Mouse (Mus musculus) small intestine, adult 2 months (tissue): ENCODE data around the gene Gm29427. TPM values are rescaled to one million over a fixed set of nuclear protein-coding genes. Genes with fewer than 3 reads are reported as not detected.

ENCODE experiments used
- H3K27ac ChIP-seq: fragments of 200-500 bp; 2 replicates; pipeline ENCODE4 v1.5.1; 2012; ENCODE audit warnings: low read depth, low read length, control low read depth, inconsistent platforms; ENCODE audit not compliant: insufficient read depth
- H3K27me3 ChIP-seq: fragments of 200-500 bp; 2 replicates; pipeline ENCODE4 v1.6.1; 2012; ENCODE audit warnings: mild to moderate bottlenecking, moderate library complexity, low read length, inconsistent platforms; ENCODE audit not compliant: control insufficient read depth, insufficient read depth
- H3K36me3 ChIP-seq: fragments of 200-500 bp; 2 replicates; pipeline ENCODE4 v1.6.1; 2012; ENCODE audit warnings: mild to moderate bottlenecking, low read length, control low read depth, inconsistent platforms; ENCODE audit not compliant: control insufficient read depth, insufficient read depth
- H3K4me1 ChIP-seq: fragments of 200-500 bp; 2 replicates; pipeline ENCODE4 v1.6.1; 2012; ENCODE audit warnings: low read length, inconsistent platforms, mixed read lengths; ENCODE audit not compliant: control insufficient read depth, insufficient read depth, insufficient read length
- H3K4me3 ChIP-seq: fragments of 200-500 bp; 2 replicates; pipeline ENCODE4 v1.5.1; 2012; ENCODE audit warnings: low read depth, mild to moderate bottlenecking, control low read depth, inconsistent platforms, low read length, moderate library complexity
- CTCF ChIP-seq: fragments of 200-500 bp; IDR thresholded peaks from 2 replicates; pipeline ENCODE4 v1.5.1; 2012; ENCODE audit warnings: low read depth, mild to moderate bottlenecking, control low read depth, inconsistent platforms, low read length, moderate library complexity, mixed read lengths; ENCODE audit not compliant: insufficient replicate concordance, insufficient read length; ENCODE audit errors: extremely low read depth
- POLR2A ChIP-seq: fragments of 200-500 bp; IDR thresholded peaks from 2 replicates; pipeline ENCODE4 v1.6.1; 2012; ENCODE audit warnings: low read depth, mild to moderate bottlenecking, control low read depth, inconsistent platforms, low read length, moderate library complexity
- WGBS: fragments of 180-500 bp; shearing (Covaris S2); methylation state at CpG from one replicate; pipeline ENCODE4 v1.1.7; 2018; 5-methylcytosine and 5-hydroxymethylcytosine counted together
- polyA plus RNA-seq: library from polyadenylated mRNA; depleted of rRNA; stranded (reverse); fragments of >200 nt; gene quantifications from 2 replicates; pipeline ENCODE4 v1.2.3, GENCODE M21; 2012

Gene Gm29427
- polyA plus RNA-seq, 1 experiment = not detected

DNA sequence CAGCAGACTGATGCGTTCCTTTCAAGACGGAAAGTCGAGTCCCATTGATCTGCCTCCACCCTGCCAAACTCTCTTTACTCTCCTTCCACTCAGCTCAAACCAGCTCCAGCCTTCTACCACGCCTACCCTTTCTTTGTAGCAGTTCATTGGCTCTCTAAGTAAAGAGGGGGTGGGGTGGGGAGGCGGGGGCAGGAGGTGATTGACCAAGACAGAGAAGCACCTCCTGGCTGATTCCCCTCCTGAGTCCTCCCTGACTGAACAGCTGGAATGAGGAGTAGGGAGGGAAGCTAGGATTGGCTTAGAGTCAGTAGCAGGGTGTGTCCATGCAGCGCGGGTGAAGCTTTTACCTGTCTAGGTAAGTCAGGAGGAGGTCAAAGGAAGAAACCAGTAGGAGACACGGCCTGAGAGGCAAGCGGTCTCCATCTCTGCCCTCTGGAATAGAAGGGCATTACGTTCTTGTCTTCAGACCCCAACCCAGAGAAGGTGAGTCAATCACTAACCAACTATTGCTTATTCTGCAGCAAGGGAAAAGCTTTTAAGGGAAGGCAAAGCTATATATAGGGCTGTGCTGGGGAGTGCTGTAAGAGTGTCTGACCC lies 16.2 kb upstream of the Gm29427 start, which contains the start of gene AA986860:
Gene AA986860 (plus strand): TSS at position 236 of the 597 bp plus-strand sequence.
- TF ChIP-seq CTCF (peak; percentile 16; the same call in 1 of the 2 replicates), POLR2A (peak; percentile 90)
- WGBS = 14% methylated on average over 10 of the region's 10 CpGs
- H3K4me3 ChIP-seq = peak within 1 kb of the TSS; percentile 47
- peak within 1 kb of the TSS; percentile 88 for H3K27ac ChIP-seq
- no peaks in the 10 kb centered on the region for H3K27me3 ChIP-seq
- peaks cover 13% of the 10 kb centered on the region; the same call in 1 of the 2 replicates for H3K4me1 ChIP-seq
- H3K36me3 ChIP-seq = peaks cover 7% of the 10 kb centered on the region

DNA sequence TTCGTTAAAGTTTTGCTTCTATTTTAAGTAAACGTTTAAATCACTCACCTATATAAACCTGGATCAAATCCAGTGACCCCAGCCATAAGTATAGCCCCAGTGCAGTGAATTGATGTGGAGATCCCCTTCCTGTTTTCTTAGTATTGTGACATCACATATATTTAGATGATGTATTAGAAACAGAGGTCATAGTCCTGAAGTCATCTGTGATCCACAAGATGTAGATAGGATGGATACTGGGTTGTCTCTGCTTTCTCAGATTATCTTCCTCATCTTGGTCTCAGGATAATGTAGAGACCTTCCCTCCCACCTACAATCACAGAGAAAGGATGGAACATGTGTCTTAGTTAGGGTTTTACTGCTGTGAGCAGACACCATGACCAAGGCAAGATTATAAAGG lies 13.6 kb upstream of the Gm29427 start, which contains the start of gene Pfkfb2:
Gene Pfkfb2 (minus strand): TSS at position 101 of the 400 bp plus-strand sequence.
- TF ChIP-seq CTCF (no peak), POLR2A (no peak)
- WGBS = 51% methylated on average over 2 of the region's 2 CpGs

GRCm38 (mm10) chr1:130728708-130729107 lies 13.1 kb upstream of the Gm29427 start:
- Histone ChIP-seq H3K4me3 (no peak overlapping the region), H3K4me1 (no peaks in the 10 kb centered on the region; the same call in 1 of the 2 replicates), H3K36me3 (no peaks in the 10 kb centered on the region), H3K27ac (no peak overlapping the region), H3K27me3 (no peaks in the 10 kb centered on the region)
- 97% methylated on average over 3 of the region's 3 CpGs for WGBS
- TF ChIP-seq CTCF (no peak), POLR2A (no peak)

More for the DNA sequence above, 13.6 kb upstream of the Gm29427 start, which contains the start of gene Pfkfb2:
- Histone ChIP-seq H3K27ac (no peak within 1 kb of the TSS), H3K4me1 (no peaks in the 10 kb centered on the region; the same call in 1 of the 2 replicates), H3K4me3 (no peak within 1 kb of the TSS), H3K36me3 (no peaks in the 10 kb centered on the region), H3K27me3 (no peaks in the 10 kb centered on the region)

- H3K36me3 ChIP-seq = peaks cover 2% of the 10 kb centered on the region; the same call in 1 of the 2 replicates
- no peaks in the 10 kb centered on the region for H3K27me3 ChIP-seq
- no peak for TF ChIP-seq POLR2A
- TF ChIP-seq CTCF = no peak
- 64% methylated on average over 1 of the region's 1 CpGs for WGBS
- no peak overlapping the region for H3K4me3 ChIP-seq
- no peak overlapping the region for H3K27ac ChIP-seq
- no peaks in the 10 kb centered on the region; the same call in 1 of the 2 replicates for H3K4me1 ChIP-seq
Observed at GRCm38 (mm10) chr1:130728070-130728469, 12.5 kb upstream of the Gm29427 start.

DNA sequence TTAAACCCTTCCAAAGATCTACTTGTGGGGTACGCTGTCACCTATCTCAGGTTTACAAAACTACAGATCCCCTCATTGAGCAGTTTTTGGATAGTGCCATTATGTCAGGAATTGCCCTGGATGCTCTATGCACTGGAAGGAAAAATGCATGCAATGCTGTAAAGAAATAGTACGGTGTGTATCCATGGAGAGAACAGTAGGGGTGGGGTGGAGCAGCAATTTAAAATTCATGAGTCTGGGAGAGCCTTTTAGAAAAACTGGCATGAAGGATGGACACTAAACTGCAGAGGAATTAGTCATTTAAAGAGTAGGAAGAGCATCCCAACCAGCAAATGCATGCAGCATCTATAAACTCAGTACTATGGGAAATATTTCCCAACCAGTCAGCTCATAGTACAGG lies 10.8 kb upstream of the Gm29427 start:
- Histone ChIP-seq H3K4me3 (no peak overlapping the region), H3K36me3 (peaks cover 2% of the 10 kb centered on the region; the same call in 1 of the 2 replicates), H3K27ac (no peak overlapping the region), H3K4me1 (no peaks in the 10 kb centered on the region; the same call in 1 of the 2 replicates), H3K27me3 (no peaks in the 10 kb centered on the region)
- TF ChIP-seq POLR2A (no peak), CTCF (no peak)
- 94% methylated on average over 2 of the region's 2 CpGs for WGBS

DNA sequence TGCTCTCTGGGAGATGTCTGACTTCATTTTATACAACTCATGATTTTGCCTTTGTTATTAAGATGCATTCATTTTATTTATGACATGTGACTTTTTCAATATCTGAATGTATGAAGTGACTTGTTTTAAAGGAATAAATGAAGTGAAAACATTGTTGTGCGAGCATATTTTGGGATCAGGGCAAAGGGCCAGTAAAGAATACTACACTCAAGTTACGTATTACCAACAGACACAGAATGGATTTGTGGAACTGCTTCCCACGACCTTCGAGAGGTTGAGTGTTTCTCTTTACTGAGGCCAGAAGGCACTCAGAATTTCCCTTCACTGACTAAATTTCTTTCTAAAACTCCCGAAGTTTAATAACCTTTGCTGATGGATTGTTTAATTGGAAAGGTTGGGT lies 8.6 kb upstream of the Gm29427 start:
- 76% methylated on average over 5 of the region's 5 CpGs for WGBS
- H3K4me1 ChIP-seq = 0 out of 2 replicates have a peak, but pooled peaks cover under 1% of the 10 kb centered on the region

GRCm38 (mm10) chr1:130717291-130717871 lies 1.8 kb upstream of the Gm29427 start, which contains the start of gene Yod1:
Gene Yod1 (plus strand): TSS chr1:130717327.
- peaks cover 9% of the 10 kb centered on the region; the same call in 1 of the 2 replicates for H3K4me1 ChIP-seq
- no peak for TF ChIP-seq CTCF
- peak; percentile 66; the same call in 1 of the 2 replicates for TF ChIP-seq POLR2A
- peak within 1 kb of the TSS; percentile 93 for H3K27ac ChIP-seq
- H3K4me3 ChIP-seq = peak within 1 kb of the TSS; percentile 85
- no peaks in the 10 kb centered on the region for H3K27me3 ChIP-seq
- WGBS = under 1% methylated on average over 54 of the region's 54 CpGs
- H3K36me3 ChIP-seq = peaks cover 4% of the 10 kb centered on the region; the same call in 1 of the 2 replicates

More for the DNA sequence above, 8.6 kb upstream of the Gm29427 start:
- H3K4me3 ChIP-seq = no peak overlapping the region
- H3K27ac ChIP-seq = no peak overlapping the region
- peaks cover 2% of the 10 kb centered on the region for H3K36me3 ChIP-seq
- no peaks in the 10 kb centered on the region for H3K27me3 ChIP-seq
- TF ChIP-seq POLR2A (no peak), CTCF (no peak)
